Mouse (Mus musculus) adipocyte (in vitro differentiated cells): ENCODE measurements around the gene Olfr695.
"Not testable (repeated sequence)": the region's sequence is repeated elsewhere in the genome, so short reads cannot be mapped to it uniquely, and the experiment has no call there.

Source experiments
- DNase-seq: peaks from one replicate; pipeline ENCODE4 v3.0.0-alpha.2; 2016; ENCODE audit warnings: low spot score

Gene Olfr695

GRCm38 (mm10) chr7:106716296-106716695 is at the start of gene Olfr695:
Gene Olfr695 (minus strand): TSS chr7:106716396.
- no peak for DNase-seq

GRCm38 (mm10) chr7:106761008-106761407 is 44.8 kb upstream of the Olfr695 start:
- not testable (repeated sequence) for DNase-seq

- DNase-seq, result no peak
Observed at GRCm38 (mm10) chr7:106758800-106759199, 42.6 kb upstream of the Olfr695 start.

GRCm38 (mm10) chr7:106755297-106755696 is 39.1 kb upstream of the Olfr695 start, which contains the start of gene Olfr698:
Gene Olfr698 (minus strand): TSS chr7:106755397.
- DNase-seq, result no peak

GRCm38 (mm10) chr7:106745811-106746210 is 29.6 kb upstream of the Olfr695 start:
- DNase-seq, result no peak

- no peak for DNase-seq
Observed at GRCm38 (mm10) chr7:106742343-106742742, 26.1 kb upstream of the Olfr695 start, which contains the start of gene Olfr697. Gene Olfr697 (minus strand): TSS chr7:106742443.

GRCm38 (mm10) chr7:106737028-106737427 is 20.8 kb upstream of the Olfr695 start:
- no peak for DNase-seq

- no peak for DNase-seq
Observed at GRCm38 (mm10) chr7:106733717-106734116, 17.5 kb upstream of the Olfr695 start.

- DNase-seq, result not testable (repeated sequence)
Observed at GRCm38 (mm10) chr7:106725654-106726053, 9.5 kb upstream of the Olfr695 start.

GRCm38 (mm10) chr7:106711463-106711862 is 4.7 kb downstream of the Olfr695 start:
- no peak for DNase-seq

GRCm38 (mm10) chr7:106707705-106708104 is 8.5 kb downstream of the Olfr695 start:
- not testable (repeated sequence) for DNase-seq

- DNase-seq, result no peak
Observed at GRCm38 (mm10) chr7:106696891-106697290, 19.3 kb downstream of the Olfr695 start.

GRCm38 (mm10) chr7:106692976-106693375 is 23.2 kb downstream of the Olfr695 start:
- no peak for DNase-seq

GRCm38 (mm10) chr7:106691714-106692113 is 24.5 kb downstream of the Olfr695 start, which contains the start of gene Olfr694:
Gene Olfr694 (minus strand): TSS chr7:106691814.
- no peak for DNase-seq

- no peak for DNase-seq
Observed at GRCm38 (mm10) chr7:106685382-106685781, 30.8 kb downstream of the Olfr695 start.

GRCm38 (mm10) chr7:106680484-106680883 is 35.7 kb downstream of the Olfr695 start, which contains the start of gene Olfr693:
Gene Olfr693 (minus strand): TSS chr7:106680584.
- no peak for DNase-seq
